Mouse (Mus musculus) sigmoid colon, adult 10 weeks (tissue): ENCODE data around the gene Gper1. TPM values are rescaled to one million over a fixed set of nuclear protein-coding genes. Genes with fewer than 3 reads are reported as not detected.

Source experiments
- polyA plus RNA-seq: library from polyadenylated mRNA; stranded (reverse); fragments of 350-450 nt; fragmentation: Illumina TruSeq; extraction: RNeasy Lipid Tissue Mini Kit (QIAGEN cat#74804); gene quantifications from one replicate; pipeline ENCODE4 v1.2.3, GENCODE M21; 2014; ENCODE audit warnings: low read depth, low replicate concordance

Gper1 gene
- not detected for polyA plus RNA-seq

DNA sequence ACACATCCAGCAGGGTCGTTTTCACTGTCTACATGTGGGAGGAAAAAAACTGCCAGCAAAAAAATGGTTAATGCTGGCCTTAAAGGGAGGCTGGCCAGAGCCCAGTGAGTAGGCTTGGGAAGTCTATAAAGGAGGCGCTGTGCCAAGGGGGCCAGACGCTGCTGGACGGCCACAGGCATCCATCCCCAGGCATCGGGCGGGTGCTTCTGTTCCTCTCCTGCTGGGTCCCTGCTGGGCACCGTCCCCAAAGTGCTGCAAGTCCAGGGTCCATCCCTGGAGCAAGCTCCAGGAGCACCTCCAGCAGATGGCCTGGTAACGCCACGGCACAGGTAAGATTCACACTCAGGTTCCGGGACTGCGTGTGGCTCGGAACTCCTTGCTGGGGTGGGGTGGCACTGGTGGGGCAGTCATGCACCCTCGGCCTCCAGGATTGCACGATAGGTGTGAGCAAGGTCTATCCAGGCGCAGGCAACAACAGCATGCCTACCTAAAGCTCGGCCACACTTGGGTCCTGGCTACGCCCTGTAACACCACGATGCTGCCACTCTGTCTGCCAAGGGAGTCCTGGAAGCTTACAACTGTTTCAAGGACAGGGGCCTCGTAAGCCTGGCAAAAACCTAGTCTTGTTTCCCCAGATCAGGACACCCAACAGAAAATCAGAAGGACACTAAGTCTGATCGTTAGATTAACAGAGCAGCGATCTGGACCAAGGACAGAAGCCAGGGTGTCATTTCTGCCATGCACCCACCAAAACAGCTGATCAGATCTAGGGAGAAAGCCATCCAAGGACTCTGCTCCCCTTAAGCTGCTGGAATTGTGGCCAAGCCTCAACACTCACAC, at the start of gene Gper1:
Gper1 (plus strand) TSS at position 126 of the 840 bp plus-strand sequence.

DNA sequence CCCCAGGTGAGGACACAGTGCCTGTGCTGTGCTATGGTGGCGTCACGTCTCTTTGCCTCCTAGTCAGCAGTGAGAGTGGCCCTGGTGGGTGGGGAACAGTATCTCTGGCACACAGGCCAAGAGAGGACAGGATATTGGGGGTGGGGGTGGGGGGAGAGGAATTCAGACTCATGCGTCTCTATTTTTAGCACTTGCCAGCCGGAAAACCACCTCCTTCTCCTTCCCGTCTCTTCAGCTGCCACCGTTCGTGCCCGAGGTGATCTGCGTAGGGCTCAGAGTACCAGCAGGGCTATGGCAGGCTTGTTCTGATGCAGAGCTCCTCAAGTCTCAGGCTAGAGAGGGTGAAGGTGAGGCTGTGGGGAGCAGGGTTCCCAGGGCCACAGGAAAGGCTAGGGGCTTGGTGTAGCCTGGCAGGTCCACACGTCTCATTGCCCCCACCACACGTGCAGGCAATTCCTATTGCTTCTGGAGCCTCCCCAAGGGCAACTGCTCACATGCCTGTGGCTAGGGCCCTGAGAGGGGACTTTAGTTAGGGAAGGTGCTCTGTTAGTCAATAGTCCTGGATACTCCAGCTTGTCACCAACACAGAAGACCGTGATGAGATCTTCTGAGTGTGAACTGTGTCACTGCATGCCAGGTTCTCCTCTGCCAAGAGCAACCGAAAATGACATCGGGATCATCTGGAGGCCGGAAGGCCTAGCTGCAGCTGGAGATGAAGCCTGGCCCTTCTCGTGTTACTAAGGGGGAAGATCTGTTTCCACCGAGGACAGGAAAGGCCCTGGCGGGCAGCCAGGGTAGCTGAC, 45.3 kb upstream of the Gper1 start, which contains the start of gene Gpr146:
Gpr146 (plus strand) TSS at position 230 of the 803 bp plus-strand sequence.

DNA sequence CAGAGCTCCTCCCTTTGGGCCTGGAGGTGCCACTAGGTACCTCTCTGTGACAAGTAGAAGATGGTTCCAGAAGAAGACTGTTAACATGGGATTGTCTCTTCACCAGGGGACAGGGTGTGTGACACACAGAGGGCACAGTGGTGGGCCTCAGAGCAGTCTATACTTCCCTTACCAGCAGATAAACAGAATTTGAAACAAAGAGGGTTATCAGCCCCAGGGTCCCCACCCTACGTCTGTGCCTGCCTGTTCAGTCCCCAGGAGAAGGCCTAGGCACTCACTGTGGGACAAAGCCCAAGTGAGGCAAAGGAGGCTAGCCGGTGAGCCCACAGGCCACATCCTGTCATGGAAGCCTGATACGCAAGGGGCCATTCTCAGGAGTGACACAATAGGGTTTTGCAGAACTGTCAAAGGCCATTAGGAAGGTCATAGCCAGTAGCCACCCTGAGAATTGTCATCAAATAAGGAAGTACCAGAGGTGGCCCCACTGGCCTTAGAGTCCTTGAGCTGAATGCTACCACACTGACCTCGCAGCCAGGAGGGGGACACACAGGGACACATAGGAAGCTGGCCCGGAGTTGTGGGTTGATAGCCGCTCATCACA, 18.1 kb upstream of the Gper1 start, which contains the start of gene C130050O18Rik:
C130050O18Rik (plus strand) TSS at position 480 of the 601 bp plus-strand sequence.

DNA sequence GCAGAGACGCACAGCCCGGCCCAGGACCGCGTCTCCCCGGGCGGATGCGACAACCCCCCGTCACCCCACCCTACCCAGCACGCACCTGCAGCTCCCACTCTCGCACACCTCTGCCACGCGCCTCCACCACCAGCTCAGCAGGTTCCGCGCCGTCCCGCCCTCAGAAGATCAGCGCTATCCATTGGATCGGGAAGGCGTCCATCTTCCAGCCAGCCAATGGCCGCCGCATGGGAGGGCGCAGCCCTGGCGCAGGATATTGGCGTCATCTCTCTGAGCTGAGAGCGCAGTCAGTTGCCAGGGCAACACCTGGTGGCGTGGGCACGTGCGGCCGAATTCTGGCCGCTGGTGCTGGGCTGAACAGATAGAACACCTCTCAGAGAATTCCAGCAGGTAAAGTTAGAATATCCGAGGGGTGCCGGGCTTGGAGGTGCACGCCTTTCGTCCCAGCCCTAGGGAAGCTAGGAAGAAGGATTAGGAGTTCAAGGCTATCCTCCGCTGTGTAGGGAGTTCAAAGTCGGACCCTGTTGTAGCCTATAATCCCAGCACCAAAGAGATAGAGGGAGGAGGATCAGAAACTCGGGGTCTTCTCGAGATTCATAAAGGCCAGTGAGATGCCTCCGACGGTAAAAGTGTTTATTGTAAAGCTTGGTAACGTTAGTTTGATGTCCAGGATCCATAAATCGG, 37.6 kb downstream of the Gper1 start, which contains the start of gene 3110082I17Rik:
3110082I17Rik (minus strand) TSS at position 144 of the 684 bp plus-strand sequence.

Other genes starting within 250 kb of the Gper1 start
- 23.5 TPM for gene Sun1, start 222.5 kb upstream of the Gper1 start, polyA plus RNA-seq
- gene Get4, start 170.8 kb upstream of the Gper1 start, polyA plus RNA-seq, result 7.7 TPM
- not detected for gene Adap1, start 97.5 kb upstream of the Gper1 start, polyA plus RNA-seq
- gene Cox19, start 71.7 kb upstream of the Gper1 start, polyA plus RNA-seq, result 11.8 TPM
- not detected for gene Cyp2w1, start 70.5 kb upstream of the Gper1 start, polyA plus RNA-seq
- gene Gpr146, start 45.5 kb upstream of the Gper1 start, polyA plus RNA-seq, result 1.0 TPM
- gene C130050O18Rik, start 17.9 kb upstream of the Gper1 start, polyA plus RNA-seq, result not detected
- gene 3110082I17Rik, start 37.4 kb downstream of the Gper1 start, polyA plus RNA-seq, result 0.76 TPM
- 12.1 TPM for gene Zfand2a, start 61.4 kb downstream of the Gper1 start, polyA plus RNA-seq
- gene Uncx, start 120.3 kb downstream of the Gper1 start, polyA plus RNA-seq, result not detected